Comparison of ENCODE assay signal across 1 mouse cellular context in the genomic region with DNA sequence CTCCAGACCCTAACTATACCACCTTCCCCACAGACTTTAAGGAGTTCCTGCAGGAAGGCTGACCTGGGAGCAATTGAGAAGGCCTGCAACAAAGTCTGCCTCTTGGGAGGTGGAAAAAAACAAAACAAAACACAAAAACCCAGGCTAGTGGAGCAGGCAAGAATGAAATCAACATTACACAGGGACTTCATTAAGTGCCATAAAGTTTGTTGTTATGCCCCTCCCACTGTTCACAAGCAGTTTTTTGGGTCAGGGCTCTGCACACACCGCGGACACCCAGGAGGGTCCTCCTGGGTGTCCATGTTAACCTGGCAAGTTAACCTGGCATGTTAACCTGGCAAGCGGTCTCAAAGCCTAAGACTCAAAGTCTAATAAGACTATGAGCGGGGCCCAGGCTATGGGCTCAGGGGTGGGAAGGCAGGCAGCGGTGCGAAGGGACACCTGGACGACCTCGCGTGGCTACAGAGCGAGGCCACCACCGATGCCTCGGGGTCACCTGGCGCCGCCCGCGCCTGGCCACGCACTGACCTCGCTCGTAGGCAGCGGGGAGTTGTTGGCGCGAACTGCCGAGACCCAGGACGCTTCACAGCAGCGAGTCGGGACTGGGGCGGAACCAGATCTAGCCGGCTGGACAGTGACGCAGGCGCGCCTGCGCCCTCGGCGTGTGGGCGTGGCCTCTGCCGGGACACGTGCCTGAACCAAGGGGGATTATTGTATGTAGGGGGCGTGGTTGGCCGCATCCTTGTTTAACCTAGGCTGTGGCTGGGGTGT.
TF ChIP-seq lines count a peak whose summit lies in the region.

No protein-coding gene starts in this region.

TF ChIP-seq in CH12.LX, 34 proteins besides CTCF, POLR2A, EP300 and RAD21:
- TF ChIP-seq SIN3A (IDR thresholded peaks at IDR 0.05; ENCODE audit: low read length) (peak; percentile 34; the same call in 1 of the 2 replicates), KAT2A (IDR thresholded peaks at IDR 0.05; ENCODE audit: insufficient replicate concordance, low read length) (no peak), JUND (conservative IDR thresholded peaks at IDR 0.05; ENCODE audit: low read depth, low read length) (no peak), MAZ (IDR thresholded peaks at IDR 0.05; ENCODE audit: low read depth, low read length) (no peak), MEF2A (IDR thresholded peaks at IDR 0.05; ENCODE audit: borderline replicate concordance, low read depth, low read length) (no peak), CHD2 (IDR thresholded peaks at IDR 0.05; ENCODE audit: low read length) (no peak), E2F4 (IDR thresholded peaks at IDR 0.05; ENCODE audit: insufficient replicate concordance, low read depth, low read length) (no peak), ZNF384 (IDR thresholded peaks at IDR 0.05; ENCODE audit: low read depth, low read length) (no peak), NELFE (IDR thresholded peaks at IDR 0.05; ENCODE audit: low read depth, low read length) (peak; percentile 53), ELF1 (IDR thresholded peaks at IDR 0.05; ENCODE audit: low read depth, low read length) (0 out of 2 replicates have a peak, but pooled peaks have one; percentile 35), CHD1 (IDR thresholded peaks at IDR 0.05; ENCODE audit: low read depth, low read length) (no peak), MYC (IDR thresholded peaks at IDR 0.05; ENCODE audit: low read depth, low read length) (peak; percentile 60; the same call in 1 of the 2 replicates), POLR2AphosphoS2 (IDR thresholded peaks at IDR 0.05; ENCODE audit: low read depth, low read length) (no peak), PAX5 (IDR thresholded peaks at IDR 0.05; ENCODE audit: low read length) (no peak), MAFK (IDR thresholded peaks at IDR 0.05; ENCODE audit: insufficient replicate concordance, low read length) (no peak), RCOR1 (conservative IDR thresholded peaks at IDR 0.05; ENCODE audit: low read depth, low read length) (no peak), UBTF (IDR thresholded peaks at IDR 0.05; ENCODE audit: low read depth, low read length) (no peak), HCFC1 (IDR thresholded peaks at IDR 0.05; ENCODE audit: low read depth, low read length) (no peak), ZKSCAN1 (IDR thresholded peaks at IDR 0.05; ENCODE audit: borderline replicate concordance, low read depth, low read length) (no peak), GABPA (IDR thresholded peaks at IDR 0.05; ENCODE audit: insufficient replicate concordance, low read depth, low read length) (no peak), TBP (conservative IDR thresholded peaks at IDR 0.05; ENCODE audit: low read depth, low read length) (no peak), MAX (IDR thresholded peaks at IDR 0.05; ENCODE audit: low read length) (peak; percentile 75; the same call in 1 of the 2 replicates), USF1 (IDR thresholded peaks at IDR 0.05; ENCODE audit: low read depth, low read length) (peak; percentile 78), ETS1 (conservative IDR thresholded peaks at IDR 0.05; ENCODE audit: low read depth, low read length) (no peak), ZMIZ1 (IDR thresholded peaks at IDR 0.05; ENCODE audit: low read depth, low read length) (no peak), ZC3H11A (IDR thresholded peaks at IDR 0.05; ENCODE audit: low read depth, low read length) (no peak), SMC3 (IDR thresholded peaks at IDR 0.05; ENCODE audit: low read depth, low read length) (no peak), BHLHE40 (IDR thresholded peaks at IDR 0.05; ENCODE audit: low read depth, low read length) (peak; percentile 92), TCF12 (IDR thresholded peaks at IDR 0.05; ENCODE audit: low read depth, low read length) (peak; percentile 46; the same call in 1 of the 2 replicates), IRF4 (IDR thresholded peaks at IDR 0.05; ENCODE audit: low read depth, low read length) (no peak), USF2 (conservative IDR thresholded peaks at IDR 0.05; ENCODE audit: low read depth, low read length) (peak; percentile 35; the same call in 1 of the 2 replicates), JUN (IDR thresholded peaks at IDR 0.05; ENCODE audit: insufficient read depth, low read depth, low read length) (no peak), NRF1 (IDR thresholded peaks at IDR 0.05; ENCODE audit: low read depth, low read length) (peak; percentile 85), MXI1 (IDR thresholded peaks at IDR 0.05; ENCODE audit: low read depth, low read length) (peak; percentile 95)
TF ChIP-seq in CH12.LX: peak in this region for 11.
